Mouse (Mus musculus) embryonic facial prominence, embryonic 14.5 days (tissue): ENCODE data around the gene Gm20388. TPM values are rescaled to one million over a fixed set of nuclear protein-coding genes. Genes with fewer than 3 reads are reported as not detected.

Source experiments
- ATAC-seq: fragments of 200-750 bp; cut with Nextera tagmentation; 2 replicates; pipeline ENCODE4 v1.8.0; 2017; ENCODE audit warnings: low read depth, moderate number of reproducible peaks, moderate TSS enrichment
- DNase-seq: peaks from one replicate; pipeline ENCODE4 v3.0.0-alpha.2; 2015; ENCODE audit warnings: low spot score
- H3K27ac ChIP-seq: fragments of 300-500 bp; sonication (generic); replicated peaks from 2 replicates; pipeline ENCODE4 v1.5.1; 2014; ENCODE audit warnings: low read depth, mild to moderate bottlenecking, low read length, moderate library complexity
- H3K27me3 ChIP-seq: fragments of 300-500 bp; sonication (generic); replicated peaks from 2 replicates; pipeline ENCODE4 v1.6.1; 2014; ENCODE audit warnings: low read length; ENCODE audit not compliant: control insufficient read depth, insufficient read depth
- H3K36me3 ChIP-seq: fragments of 300-500 bp; sonication (generic); 2 replicates; pipeline ENCODE4 v1.6.1; 2014; ENCODE audit warnings: low read length, mixed read lengths; ENCODE audit not compliant: control insufficient read depth, insufficient read depth
- H3K4me1 ChIP-seq: fragments of 300-500 bp; sonication (generic); 2 replicates; pipeline ENCODE4 v1.6.1; 2014; ENCODE audit warnings: antibody characterized with exemption, low read length; ENCODE audit not compliant: control insufficient read depth, insufficient read depth
- H3K4me2 ChIP-seq: fragments of 300-500 bp; sonication (generic); 2 replicates; pipeline ENCODE4 v1.6.1; 2014; ENCODE audit warnings: low read depth, mild to moderate bottlenecking, low read length, moderate library complexity, mixed read lengths
- H3K4me3 ChIP-seq: fragments of 300-500 bp; sonication (generic); 2 replicates; pipeline ENCODE4 v1.5.1; 2014; ENCODE audit warnings: low read depth, mild to moderate bottlenecking, low read length
- H3K9ac ChIP-seq: fragments of 300-500 bp; sonication (generic); 2 replicates; pipeline ENCODE4 v1.6.1; 2014; ENCODE audit warnings: low read depth, mild to moderate bottlenecking, low read length, moderate library complexity, mixed read lengths
- H3K9me3 ChIP-seq: fragments of 300-500 bp; sonication (generic); 2 replicates; pipeline ENCODE4 v1.6.1; 2016; ENCODE audit warnings: low read length; ENCODE audit not compliant: control insufficient read depth
- WGBS: fragments of 180-500 bp; shearing (Covaris S2); extraction: QIAGEN DNeasy Blood & Tissue Kit; methylation state at CpG from one replicate; pipeline ENCODE4 v1.1.7; 2014; 5-methylcytosine and 5-hydroxymethylcytosine counted together
- polyA plus RNA-seq: library from polyadenylated mRNA; unstranded; fragments of >200 nt; fragmentation: Nextera tagmentation; extraction: Ambion mirVana; gene quantifications from 2 replicates; pipeline ENCODE4 v1.2.1, GENCODE M21; 2014

Gene Gm20388
- polyA plus RNA-seq, 1 experiment from 2014 or later = not detected

- Histone ChIP-seq H3K4me1 (no peaks in the 10 kb centered on the region), H3K4me3 (no peak overlapping the region), H3K36me3 (peaks cover 36% of the 10 kb centered on the region; the same call in 1 of the 2 replicates), H3K27me3 (no peaks in the 10 kb centered on the region), H3K9me3 (no peaks in the 10 kb centered on the region), H3K4me2 (no peak overlapping the region), H3K27ac (no peak overlapping the region), H3K9ac (no peak overlapping the region)
- ATAC-seq (no peak), DNase-seq (no peak)
- 94% methylated on average over 3 of the region's 3 CpGs for WGBS
Measured at GRCm38 (mm10) chr8:122969964-122970620, 3059.5 kb downstream of the Gm20388 start.

- no peak overlapping the region for H3K9ac ChIP-seq
- no peaks in the 10 kb centered on the region for H3K27me3 ChIP-seq
- H3K4me3 ChIP-seq = no peak overlapping the region
- H3K4me1 ChIP-seq = peaks cover 6% of the 10 kb centered on the region
- 0 out of 2 replicates have a peak, but pooled peaks cover 14% of the 10 kb centered on the region for H3K36me3 ChIP-seq
- H3K27ac ChIP-seq = no peak overlapping the region
- H3K9me3 ChIP-seq = no peaks in the 10 kb centered on the region
- no peak for DNase-seq
- H3K4me2 ChIP-seq = no peak overlapping the region
- no peak for ATAC-seq
- 93% methylated on average over 4 of the region's 4 CpGs for WGBS
Measured at GRCm38 (mm10) chr8:122976046-122976445, 3065.4 kb downstream of the Gm20388 start.

- no peak for DNase-seq
- Histone ChIP-seq H3K27ac (no peak overlapping the region), H3K27me3 (no peaks in the 10 kb centered on the region), H3K4me3 (no peak overlapping the region), H3K4me2 (no peak overlapping the region), H3K36me3 (0 out of 2 replicates have a peak, but pooled peaks cover 1% of the 10 kb centered on the region), H3K4me1 (peaks cover 13% of the 10 kb centered on the region), H3K9me3 (no peaks in the 10 kb centered on the region), H3K9ac (no peak overlapping the region)
- no peak for ATAC-seq
- 86% methylated on average over 3 of the region's 3 CpGs for WGBS
Measured at GRCm38 (mm10) chr8:122979424-122979823, 3068.8 kb downstream of the Gm20388 start.

- no peak overlapping the region for H3K4me2 ChIP-seq
- no peak overlapping the region for H3K9ac ChIP-seq
- WGBS = 63% methylated on average over 10 of the region's 10 CpGs
Measured at GRCm38 (mm10) chr8:122979865-122980509, 3069.3 kb downstream of the Gm20388 start.

DNA sequence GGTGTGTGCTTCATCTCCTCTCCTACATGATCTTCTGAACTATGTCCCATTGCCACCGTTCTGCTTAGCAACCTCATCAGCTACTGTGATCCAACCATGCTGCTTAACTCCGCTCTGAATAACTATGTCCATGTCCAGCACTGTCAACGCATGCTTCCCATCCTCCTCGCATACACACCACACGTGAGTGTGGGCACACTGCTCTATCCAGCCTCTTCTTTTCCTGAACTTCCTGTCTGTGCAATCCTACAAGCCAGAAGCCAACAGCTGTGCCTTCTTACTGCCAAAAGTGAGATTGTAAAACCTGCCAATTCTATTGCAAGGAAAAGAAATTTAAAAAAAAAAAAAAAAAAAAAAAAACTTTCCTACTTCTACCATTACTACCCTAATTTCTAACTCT is 3071.0 kb downstream of the Gm20388 start:
- WGBS = 83% methylated on average over 5 of the region's 5 CpGs
- Histone ChIP-seq H3K9me3 (no peaks in the 10 kb centered on the region), H3K4me2 (no peak overlapping the region), H3K9ac (no peak overlapping the region), H3K36me3 (no peaks in the 10 kb centered on the region), H3K4me1 (peaks cover 15% of the 10 kb centered on the region), H3K4me3 (no peak overlapping the region), H3K27me3 (no peaks in the 10 kb centered on the region), H3K27ac (no peak overlapping the region)
- ATAC-seq (no peak), DNase-seq (no peak)

More at GRCm38 (mm10) chr8:122979865-122980509, 3069.3 kb downstream of the Gm20388 start:
- H3K4me1 ChIP-seq = peaks cover 13% of the 10 kb centered on the region
- no peak overlapping the region for H3K4me3 ChIP-seq
- H3K36me3 ChIP-seq = no peaks in the 10 kb centered on the region
- H3K27ac ChIP-seq = 0 out of 2 replicates have a peak overlapping the region, but pooled peaks have one; percentile 3
- no peaks in the 10 kb centered on the region for H3K27me3 ChIP-seq
- ATAC-seq = no peak
- no peak for DNase-seq
- H3K9me3 ChIP-seq = no peaks in the 10 kb centered on the region

GRCm38 (mm10) chr8:122983178-122983942 is 3072.7 kb downstream of the Gm20388 start:
- no peaks in the 10 kb centered on the region for H3K36me3 ChIP-seq
- H3K4me2 ChIP-seq = no peak overlapping the region
- no peaks in the 10 kb centered on the region for H3K27me3 ChIP-seq
- H3K9me3 ChIP-seq = no peaks in the 10 kb centered on the region
- H3K27ac ChIP-seq = no peak overlapping the region
- H3K9ac ChIP-seq = no peak overlapping the region
- H3K4me3 ChIP-seq = no peak overlapping the region
- H3K4me1 ChIP-seq = peaks cover 18% of the 10 kb centered on the region
- 92% methylated on average over 19 of the region's 19 CpGs for WGBS
- ATAC-seq (no peak), DNase-seq (no peak)

- DNase-seq (no peak), ATAC-seq (no peak)
- Histone ChIP-seq H3K4me2 (no peak overlapping the region), H3K9ac (no peak overlapping the region), H3K27ac (no peak overlapping the region), H3K27me3 (no peaks in the 10 kb centered on the region), H3K4me1 (peaks cover 18% of the 10 kb centered on the region), H3K9me3 (no peaks in the 10 kb centered on the region), H3K36me3 (no peaks in the 10 kb centered on the region), H3K4me3 (no peak overlapping the region)
- 81% methylated on average over 3 of the region's 3 CpGs for WGBS
Measured at GRCm38 (mm10) chr8:122984175-122984574, 3073.5 kb downstream of the Gm20388 start.

DNA sequence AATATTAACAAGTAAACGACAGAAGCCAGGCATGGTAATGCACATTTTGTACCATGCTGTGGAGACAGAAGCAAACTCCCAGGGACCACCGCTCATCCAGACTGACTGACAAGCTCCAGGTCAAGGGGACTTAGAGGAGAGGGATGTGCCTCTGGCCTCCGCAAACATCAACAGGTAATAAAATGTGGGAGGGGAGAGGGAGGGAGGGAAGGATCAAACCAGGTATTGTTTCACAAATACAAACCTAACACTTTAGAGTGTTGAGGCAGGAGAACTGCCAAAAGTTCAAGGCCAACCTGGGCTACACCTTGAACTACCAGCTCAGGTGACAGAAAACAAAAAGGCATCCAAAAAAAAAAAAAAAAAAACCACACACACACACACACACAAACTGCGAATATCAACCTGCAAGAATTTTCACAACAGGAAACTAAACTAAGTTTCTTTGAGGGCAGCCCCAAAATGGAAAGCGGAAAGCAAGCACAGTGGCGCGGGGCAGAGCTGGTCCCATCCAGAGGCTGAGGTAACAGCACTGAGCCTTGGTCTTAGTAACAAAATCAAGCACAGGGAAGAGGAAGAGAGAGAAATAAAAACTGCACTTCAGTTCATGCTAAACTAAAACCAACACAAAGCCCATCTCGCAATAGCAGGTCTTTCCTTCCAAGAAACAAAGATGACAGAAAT is 3076.0 kb downstream of the Gm20388 start:
- DNase-seq (no peak), ATAC-seq (no peak)
- WGBS = 87% methylated on average over 8 of the region's 8 CpGs
- Histone ChIP-seq H3K27ac (no peak overlapping the region), H3K9me3 (no peaks in the 10 kb centered on the region), H3K9ac (no peak overlapping the region), H3K27me3 (no peaks in the 10 kb centered on the region), H3K4me2 (no peak overlapping the region), H3K36me3 (no peaks in the 10 kb centered on the region), H3K4me1 (peaks cover 7% of the 10 kb centered on the region; the same call in 1 of the 2 replicates), H3K4me3 (no peak overlapping the region)
